Mouse (Mus musculus) gastrocnemius, postnatal 36 days (tissue): ENCODE results near the gene Nos1ap. TPM values are rescaled to one million over a fixed set of nuclear protein-coding genes. Genes with fewer than 3 reads are reported as not detected.

Experiments
- DNase-seq, 2 experiments: peaks; one replicate each; pipeline ENCODE4 v3.0.0; 2022
- intact Hi-C: fragments of 180-260 bp; cut with DNase I; formaldehyde crosslinking; loops from one replicate; pipeline ENCODE4 v1.15.1; 2025
- total RNA-seq, 2 experiments: library from RNA; stranded (reverse); gene quantifications; 2 replicates each; pipeline ENCODE4 v1.2.3; 2021

Nos1ap gene
- total RNA-seq, 2 experiments from 2014 or later: 1.0 to 1.7 TPM

DNA sequence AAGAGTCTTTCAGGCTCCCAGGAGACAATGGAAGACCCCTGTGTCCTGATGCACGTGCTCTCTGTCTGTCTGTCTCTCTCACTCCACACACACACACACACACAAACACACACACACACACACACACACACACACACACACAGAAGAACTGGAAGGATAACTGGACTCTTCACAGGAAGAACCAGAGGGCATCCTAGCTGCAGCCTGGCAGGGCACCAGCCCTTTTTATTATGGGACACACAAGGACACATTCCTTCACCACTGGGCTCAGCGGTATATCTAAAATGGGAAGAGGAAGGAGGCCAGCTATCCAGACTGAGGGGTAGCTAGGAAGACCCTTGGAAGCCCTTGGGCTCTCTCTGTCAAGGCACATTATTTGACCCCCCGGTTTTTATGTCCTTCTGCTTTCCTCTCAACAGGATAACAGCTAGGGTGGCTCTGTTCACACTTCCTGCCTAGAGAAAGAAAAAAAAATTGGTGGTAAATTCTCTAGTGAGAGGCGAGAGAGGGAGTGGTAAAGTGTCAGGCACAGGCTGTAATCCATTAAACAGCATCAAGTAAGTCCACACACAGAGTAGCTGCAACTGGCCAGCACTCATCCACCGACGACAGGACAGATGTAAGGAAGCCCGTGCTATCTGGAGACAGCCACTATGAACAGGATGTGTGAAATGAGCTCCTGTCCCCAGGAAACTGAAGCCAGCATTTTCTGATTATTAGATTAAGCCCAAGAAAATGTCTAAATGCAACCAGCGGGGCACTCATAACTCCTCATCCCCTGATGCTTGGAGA, 38.8 kb downstream of the Nos1ap start:
- intact Hi-C loops: no loop called here
- DNase-seq: no peak

DNA sequence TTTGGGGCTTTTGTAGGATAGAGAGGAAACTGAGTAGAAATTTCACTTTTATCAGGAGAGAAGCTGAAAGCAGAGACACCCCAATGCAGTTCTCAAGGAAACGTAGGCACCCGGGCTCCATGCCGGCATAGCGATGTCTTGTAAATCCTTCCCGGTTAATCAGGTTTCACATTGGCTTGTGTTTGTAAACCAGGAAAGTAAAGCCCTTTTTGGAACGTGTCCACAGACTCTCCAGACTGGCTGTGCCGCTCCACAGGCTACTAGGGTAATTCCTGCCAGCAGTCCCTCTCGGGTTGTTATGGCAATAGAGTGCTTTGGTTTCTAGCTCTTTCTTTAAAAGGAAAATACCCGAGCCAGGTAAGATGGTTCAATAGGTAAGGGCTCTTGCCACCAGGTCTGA, 40.6 kb downstream of the Nos1ap start:
- intact Hi-C loops: no loop called here
- peak in 1 of 2 experiments; percentile 10 for DNase-seq

DNA sequence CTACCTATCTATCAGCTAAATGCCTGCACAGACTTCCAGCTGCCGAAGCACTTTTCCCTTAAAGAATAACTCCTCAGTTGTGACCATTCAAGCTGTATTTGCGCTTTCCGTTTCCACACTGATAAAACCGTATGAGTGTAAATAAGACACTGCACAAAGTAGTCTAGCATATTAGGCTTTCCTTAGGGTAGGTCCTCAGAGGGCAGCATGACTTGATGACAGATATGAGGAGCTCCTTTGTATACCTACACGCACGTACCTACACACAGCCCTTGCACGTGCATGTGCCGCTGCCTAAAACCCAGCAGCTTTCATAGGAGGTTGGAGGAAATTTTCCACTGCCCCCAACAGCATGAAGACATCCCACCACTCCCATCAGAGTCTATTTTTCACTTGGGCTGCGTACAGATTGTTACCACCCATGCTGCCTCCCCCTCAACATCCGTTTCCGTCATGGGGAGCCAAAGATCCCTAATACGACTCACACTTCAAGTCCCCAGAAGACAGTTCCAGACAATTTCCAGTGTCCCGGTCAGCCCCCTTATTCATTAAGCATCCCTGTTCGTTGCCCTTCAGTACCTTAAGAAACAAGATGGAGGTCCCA, 41.4 kb downstream of the Nos1ap start:
- no peak for DNase-seq
- intact Hi-C loops: no loop called here

DNA sequence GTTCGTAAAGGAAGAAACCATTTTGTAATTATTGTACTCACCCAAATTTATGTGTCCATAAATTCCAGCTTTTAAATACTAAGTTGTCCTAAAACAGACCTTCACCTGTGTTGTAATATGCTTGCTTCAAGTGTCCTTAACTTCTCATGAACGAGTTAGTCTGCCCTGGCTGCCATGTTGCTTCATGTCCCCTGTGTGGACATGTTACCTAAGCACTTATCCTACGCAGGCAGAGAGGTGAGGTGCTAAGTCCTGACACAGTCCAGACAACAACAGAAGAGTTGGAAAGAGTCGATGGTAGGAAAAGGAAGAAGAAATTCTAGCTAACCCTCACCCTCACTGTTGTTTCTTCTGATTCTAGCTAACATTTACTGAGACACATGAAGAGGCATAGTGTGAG, 43.4 kb downstream of the Nos1ap start:
- intact Hi-C loops: no loop called here
- no peak for DNase-seq

DNA sequence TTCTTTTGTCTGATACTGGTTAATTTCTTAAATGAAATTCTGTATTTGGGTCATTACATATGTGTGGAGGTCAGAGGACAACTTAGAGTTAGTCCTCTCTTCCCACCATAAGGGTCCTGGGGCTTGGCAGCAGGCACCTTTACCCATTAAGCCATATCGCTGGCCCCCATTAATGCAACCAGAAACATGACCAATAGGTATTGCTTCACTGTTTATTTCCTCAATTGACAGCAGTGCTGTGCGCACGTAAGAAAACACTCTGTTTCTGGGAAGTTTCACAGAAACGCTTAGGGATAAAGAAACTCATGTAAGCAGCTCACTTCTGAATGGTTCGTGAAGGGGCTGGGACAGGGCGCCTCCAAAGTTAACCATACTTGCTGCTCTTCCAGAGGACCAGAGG, 44.4 kb downstream of the Nos1ap start:
- intact Hi-C loops: no loop called here
- DNase-seq: no peak

DNA sequence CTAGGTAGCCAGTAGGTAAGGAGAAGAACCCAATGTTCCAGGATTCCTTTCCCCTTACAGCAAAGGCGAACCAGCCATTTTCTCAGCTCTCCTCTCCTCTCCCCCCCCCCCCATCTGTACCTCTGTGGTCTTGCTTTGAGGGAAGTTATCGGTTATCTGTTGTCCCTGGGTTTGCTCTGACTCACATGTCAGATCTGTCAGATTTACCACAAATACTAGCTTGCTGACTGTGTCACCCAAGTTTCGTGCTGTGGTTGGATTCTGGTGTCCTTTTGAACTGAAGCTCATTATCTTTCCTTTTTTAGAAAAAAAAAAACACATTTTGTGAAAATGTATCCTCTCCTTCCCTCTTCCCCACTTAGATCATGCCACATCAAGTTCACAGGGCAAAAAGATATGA, 50.2 kb downstream of the Nos1ap start:
- intact Hi-C loops: no loop called here
- DNase-seq: no peak

DNA sequence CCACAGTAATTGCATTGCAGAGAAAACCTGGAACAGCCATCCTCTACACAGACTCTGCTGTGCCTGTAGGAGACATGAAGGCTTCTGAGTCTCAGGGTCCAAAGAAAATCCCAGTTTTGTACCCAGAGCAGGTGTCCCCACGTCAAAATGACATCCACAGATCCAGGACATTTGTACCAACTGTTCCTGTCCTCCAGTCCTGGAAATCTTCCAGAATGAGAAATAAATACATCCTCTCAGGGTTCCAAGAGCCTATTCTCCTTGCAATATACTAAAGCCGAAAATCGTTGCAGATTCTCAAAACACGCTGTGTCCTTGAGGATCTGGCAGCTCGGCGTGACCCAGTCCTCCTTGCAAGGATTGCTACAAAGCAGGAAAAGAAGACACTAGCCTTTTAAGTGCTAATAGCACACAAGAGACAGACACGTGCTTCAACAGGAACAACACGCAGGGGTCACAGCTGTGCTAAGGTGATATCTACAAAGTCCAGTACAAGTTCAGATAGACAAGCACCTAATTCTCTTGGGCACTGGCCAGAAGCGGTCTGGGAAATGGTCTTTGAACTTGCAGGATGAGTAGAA, 51.1 kb downstream of the Nos1ap start:
- intact Hi-C loops: no loop called here
- no peak for DNase-seq

DNA sequence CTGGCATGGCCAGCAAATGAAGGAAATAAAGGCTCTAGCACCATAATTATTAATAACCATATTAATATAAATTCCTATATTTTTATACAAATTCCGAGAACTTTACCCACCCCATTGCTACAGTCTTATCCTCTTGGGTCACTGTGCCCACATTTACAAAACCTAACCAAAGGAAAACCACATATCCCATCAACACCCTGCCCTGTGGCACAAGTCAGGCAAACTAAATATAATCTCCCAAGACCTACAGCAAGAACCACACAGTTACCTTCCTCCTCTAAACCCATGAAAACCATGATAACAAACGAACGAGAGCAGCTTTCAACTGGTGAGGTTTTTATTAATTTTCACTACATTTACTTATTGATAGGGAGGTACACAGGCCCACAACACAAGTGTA, 53.3 kb downstream of the Nos1ap start:
- intact Hi-C loops: no loop called here
- no peak for DNase-seq

DNA sequence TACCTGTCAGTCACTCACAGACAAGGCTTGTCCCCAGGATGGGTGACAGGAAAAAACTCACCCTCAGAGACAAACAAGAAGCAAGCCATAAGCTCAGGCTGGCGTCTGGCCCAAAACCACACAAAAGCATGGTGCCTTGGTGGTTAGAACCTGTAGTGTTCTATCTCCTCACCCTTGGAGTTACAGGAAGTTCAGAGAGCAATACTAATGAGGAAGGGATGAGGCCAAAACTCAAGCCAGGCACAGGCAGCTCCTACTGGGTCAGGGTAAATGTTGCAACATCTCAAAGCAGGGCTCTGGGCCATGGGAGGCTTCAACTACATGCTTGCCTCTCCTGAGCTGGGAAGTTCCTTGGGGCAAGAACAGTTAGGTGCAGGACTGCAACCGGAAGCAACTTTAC, 54.4 kb downstream of the Nos1ap start:
- intact Hi-C loops: no loop called here
- DNase-seq: no peak

DNA sequence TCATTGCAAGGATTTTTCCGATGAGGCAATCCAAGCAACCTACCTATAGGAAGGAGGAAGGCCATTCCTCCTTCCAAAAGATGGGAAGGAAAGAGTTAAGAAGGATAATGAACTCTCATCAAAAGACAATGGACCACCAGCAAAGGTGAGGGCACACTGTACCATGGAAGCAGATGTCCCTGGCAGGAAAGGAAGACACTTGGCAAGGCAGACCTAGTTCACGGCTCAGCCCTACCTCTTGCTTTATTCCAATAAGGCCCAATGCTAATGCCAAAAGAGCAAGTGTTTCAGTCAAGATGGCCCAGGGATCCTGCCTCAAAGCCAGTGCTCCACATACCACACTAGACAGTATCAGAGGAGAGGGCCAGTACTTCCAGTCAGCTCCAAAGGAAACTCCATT, 58.4 kb downstream of the Nos1ap start:
- intact Hi-C loops: no loop called here
- no peak for DNase-seq

DNA sequence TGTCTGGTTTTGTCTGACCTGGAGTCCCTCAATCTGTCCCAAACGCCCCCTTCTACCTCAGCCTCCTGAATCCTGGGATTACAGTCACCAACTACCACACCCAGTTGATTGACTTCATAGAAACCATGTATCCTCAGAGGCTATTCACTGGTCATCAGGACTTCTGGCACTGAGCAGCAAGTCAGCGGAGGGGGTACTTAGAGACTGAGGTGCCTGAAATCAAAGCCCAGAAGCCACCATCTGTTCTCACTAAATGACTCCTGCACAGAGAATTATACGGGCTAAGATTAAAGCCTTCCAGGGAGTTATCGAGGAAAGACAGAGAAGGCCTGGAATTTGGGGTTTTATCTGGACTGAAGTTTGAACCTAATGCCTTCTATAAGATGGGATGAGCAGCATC, 59.2 kb downstream of the Nos1ap start:
- no peak for DNase-seq
- intact Hi-C loops: no loop called here

DNA sequence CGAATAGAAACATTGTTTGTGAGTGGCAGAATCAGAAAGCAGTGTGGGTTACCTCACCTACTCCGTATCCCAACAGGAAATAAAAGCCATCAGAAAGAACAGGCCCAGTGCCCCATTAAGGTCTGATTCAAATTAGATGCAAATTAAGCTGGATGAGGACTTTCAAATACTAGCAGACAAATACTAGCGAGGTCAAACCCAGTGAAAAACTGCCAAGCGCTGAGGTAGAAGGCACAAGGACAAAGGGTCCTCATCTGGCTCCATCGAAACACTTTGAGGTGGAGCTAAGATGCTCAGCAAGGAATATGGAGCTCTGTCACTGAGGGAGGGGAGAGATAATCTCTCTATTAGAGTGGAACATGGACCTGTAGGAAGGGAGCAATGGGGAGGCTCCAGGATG, 66.8 kb downstream of the Nos1ap start:
- DNase-seq: no peak
- intact Hi-C loops: no loop called here

DNA sequence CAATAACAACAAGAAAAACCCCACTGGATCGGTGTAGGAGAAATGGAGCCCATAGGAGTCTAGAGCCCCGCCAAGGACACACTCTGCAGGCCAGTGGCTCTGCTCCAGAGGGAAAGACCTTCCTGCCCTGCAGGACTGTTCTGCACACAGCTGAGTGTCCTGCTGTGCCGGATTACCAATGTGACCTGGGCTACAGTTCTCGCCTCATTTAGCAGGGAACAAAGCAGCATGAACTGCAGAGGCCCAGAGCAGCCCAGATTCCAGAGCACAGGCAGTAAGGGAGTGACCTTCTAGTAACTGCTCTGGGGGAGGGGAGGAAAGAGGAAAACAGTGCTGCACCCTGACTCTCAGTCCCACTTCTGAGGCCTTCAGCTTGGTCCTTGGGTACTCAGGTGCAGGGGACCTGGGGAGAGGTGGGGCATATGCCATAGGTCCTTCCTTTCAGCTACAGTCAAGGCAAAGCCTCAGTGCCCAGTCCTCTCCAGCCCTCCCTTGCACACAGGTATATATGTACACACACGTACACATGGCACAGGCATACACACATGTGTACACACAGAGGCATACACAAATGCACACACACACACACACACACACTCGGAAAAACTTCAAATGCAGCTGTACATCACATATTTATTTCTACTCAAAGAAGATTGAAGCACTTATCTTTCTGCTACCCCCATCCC, 68.0 kb downstream of the Nos1ap start:
- intact Hi-C loops: no loop called here
- DNase-seq: no peak

DNA sequence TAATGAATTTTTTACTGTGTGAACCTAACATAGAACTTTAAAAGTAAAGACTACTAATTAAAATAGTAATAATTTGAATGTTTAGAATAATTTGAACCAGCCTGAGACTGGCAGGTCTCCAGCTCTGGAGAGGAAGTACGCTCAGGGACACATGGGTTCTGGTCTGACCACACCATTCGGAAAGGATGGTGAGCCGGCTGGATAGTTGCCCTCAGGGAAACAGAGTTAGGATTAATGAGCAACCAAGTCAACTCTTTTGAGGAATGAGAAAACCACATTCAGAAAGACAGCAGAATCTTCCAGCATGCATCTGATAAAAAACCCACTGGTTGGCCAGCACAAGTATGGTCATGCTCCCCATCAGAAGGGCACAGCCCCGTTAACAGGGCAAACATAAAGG, 69.5 kb downstream of the Nos1ap start:
- intact Hi-C loops: no loop called here
- no peak for DNase-seq

DNA sequence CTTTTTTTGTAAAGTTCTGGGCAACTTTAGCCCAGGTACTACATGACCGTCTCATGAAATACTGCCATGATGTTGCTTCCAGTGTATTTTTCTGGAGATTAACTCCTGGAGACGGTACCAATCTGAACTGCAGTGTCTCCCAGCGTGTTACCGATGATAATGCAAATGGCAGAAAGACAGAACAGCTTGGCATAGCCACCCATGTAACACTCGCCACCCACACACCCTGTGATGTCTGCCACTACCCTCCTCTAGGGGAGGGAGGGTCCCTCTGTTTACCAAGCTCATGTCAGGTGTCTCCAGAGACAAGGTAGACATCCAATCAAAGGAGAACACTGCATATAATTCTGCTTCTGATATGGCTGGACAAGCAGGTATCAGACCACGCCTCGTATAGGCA, 70.0 kb downstream of the Nos1ap start:
- DNase-seq: no peak
- intact Hi-C loops: no loop called here

DNA sequence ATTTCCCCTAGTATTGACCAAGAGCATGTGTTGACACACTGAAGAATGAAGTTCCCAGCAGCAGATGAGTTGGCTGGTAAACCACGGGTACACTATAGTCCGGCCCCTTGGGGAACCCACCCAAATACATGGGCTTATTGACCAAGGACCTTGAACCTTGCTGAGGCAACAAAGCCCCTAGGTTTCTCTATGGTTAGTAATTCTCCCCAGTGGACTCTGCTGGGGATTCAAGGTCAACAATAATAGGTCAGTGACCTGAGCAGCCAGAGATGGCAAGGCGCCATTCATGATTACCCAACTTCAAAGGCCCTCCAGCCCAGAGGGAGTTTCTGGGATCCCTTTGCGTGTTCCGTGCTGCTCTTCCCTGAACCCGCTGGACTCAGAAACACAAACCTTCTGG, 73.5 kb downstream of the Nos1ap start:
- intact Hi-C loops: no loop called here
- no peak for DNase-seq

DNA sequence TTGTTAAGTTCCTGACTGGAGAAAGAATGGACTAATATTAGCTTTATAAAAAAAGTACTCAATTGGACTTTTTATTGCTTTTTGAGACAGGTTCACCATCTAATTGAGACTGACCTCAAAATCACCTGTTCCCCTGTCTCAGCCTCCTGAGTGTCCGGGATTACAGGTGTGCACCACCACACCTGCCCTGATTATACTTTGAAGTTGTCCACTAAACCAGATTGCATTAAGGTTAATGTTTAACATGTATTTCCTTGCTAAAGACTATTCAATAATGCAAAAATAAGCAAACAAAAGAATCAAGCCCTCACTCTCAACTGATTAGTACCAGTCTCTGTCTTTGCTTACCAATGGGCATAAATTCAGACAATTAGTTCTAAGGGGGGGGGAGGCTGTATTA, 74.2 kb downstream of the Nos1ap start:
- intact Hi-C loops: no loop called here
- DNase-seq: no peak

DNA sequence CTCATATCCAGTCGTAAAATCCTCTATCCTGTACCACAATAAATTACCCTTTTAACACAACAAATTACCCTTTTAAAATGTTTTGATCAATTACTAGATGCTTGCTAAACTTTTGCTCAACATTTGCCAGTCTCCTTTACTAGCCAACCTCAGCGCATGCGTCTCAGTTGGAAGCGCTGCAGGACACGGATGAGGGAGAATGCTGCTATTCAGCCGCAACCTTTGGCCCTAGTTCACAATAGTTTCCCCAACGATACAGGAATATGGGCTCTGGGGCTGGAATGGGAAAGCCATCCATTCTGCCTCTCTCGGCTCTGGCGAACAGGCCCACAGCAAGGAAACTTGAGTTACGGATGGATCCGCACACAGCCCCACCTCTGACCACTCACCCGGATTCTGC, 75.4 kb downstream of the Nos1ap start:
- intact Hi-C loops: no loop called here

DNA sequence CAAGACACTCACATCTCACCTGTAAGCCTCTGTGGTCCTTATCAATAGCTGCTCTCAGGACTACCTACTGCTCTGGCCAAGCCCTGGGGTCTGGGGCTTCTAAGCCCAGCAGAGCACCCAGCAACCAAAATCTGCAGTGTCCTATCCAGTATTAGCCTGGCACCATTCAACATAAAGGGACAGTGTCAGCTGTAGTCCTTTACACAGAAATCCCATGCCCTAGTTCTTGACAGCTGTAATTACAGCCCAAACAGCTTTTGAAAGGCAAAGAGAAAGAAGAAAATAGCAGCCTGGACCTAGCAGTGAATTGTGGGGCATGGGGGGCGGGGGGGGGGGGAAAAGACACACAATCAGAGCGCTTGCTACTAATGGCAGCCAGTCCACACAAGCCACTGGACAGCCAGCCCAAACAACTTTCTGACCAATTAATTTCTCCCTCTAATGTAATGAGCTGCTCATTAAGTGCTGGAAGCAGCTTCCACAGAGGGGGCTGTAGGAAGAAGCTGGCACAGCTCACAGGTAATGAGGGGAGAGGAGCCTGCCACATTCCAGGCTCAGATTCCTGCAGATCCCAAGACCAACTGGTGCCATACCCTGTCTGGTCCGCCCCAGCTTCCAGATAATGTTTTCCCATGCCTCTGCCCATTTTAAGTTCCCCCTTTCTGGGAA, 77.1 kb downstream of the Nos1ap start:
- intact Hi-C loops: no loop called here
- DNase-seq: no peak

More for the DNA sequence above, 75.4 kb downstream of the Nos1ap start:
- DNase-seq: no peak

DNA sequence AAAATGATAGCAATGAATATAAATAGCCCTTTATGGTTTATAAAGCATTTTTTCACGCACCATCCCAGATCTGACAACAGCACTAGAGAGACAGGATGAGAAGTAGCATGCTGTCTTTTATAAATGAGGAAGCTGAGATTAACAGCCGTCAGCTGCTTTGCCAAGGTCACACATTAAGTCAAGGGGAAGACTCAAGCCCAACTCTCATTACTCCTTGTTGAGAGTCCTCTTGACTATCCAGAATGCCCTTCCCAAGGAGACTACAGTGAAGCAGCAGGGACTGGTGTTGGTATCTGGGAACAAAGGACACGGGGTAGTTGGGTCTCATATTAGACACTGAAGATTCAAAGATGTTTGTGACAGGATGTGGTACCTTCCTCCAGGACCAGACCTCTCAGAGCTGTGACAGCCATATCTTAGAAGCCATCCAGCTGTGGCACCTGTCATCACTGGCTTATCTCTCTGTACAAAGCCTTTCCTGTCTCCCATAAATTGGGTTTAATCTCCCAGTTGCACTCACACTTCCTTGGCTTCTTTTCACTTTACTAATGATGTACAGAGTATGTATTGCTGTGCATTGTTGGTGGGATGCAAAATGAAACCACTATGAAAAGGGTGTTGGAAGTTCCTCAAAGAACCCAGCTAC, 78.9 kb downstream of the Nos1ap start:
- intact Hi-C loops: no loop called here
- DNase-seq: no peak

DNA sequence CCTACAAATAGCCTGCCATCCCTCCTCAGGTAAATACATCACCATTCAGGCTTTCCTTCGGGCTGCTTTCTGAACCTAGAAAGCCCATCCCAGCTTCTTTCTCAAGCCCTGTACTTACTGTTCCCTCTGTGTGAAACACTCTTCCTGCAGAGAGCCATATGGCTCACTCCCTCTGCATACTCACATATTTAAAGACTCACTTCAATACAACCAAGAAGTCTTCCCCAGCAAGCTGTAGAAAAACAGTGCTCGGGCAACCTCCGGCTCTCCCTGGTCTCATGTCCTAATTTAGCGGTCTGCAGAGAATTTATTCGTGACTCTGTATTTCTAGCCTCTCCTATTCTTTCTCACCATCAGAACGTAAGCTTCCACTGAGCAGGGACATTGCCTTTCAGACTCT, 83.4 kb downstream of the Nos1ap start:
- intact Hi-C loops: no loop called here
- no peak for DNase-seq
